Mouse (Mus musculus) C2C12 (cell line): Measurements from ENCODE around the gene Impg2.

Source experiments
- CEBPB ChIP-seq: IDR thresholded peaks from one replicate; pipeline ENCODE4 v1.6.1; 2011; ENCODE audit warnings: low read depth, mild to moderate bottlenecking, control low read depth, moderate library complexity
- CTCF ChIP-seq: IDR thresholded peaks from one replicate; pipeline ENCODE4 v1.5.1; 2011; ENCODE audit not compliant: control insufficient read depth, insufficient read depth, insufficient read length
- MYOD1 ChIP-seq: IDR thresholded peaks from one replicate; pipeline ENCODE4 v1.6.1; 2011; ENCODE audit warnings: low read depth; ENCODE audit not compliant: control insufficient read depth, insufficient read length

DNA sequence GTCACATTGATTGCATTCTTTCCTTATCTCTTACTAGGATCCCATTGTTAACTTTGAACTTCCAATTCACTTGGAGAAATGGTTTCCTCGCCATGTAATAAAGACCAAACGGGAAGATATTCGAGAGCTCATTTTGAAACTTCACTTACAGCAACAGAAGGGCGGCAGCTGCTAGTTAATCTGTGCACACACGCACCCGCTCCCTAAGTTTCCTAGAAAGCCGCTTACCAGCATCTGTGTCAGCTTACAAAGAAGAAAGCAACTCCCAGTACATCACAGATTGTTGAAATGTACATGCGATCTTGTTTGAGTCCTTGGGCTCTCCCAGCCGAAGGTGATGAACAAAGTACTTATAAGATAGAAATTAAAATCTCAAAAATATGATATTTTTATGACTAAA lies 15.9 kb upstream of the Impg2 start:
- TF ChIP-seq CTCF (no peak), MYOD1 (no peak), CEBPB (no peak)
